Mouse (Mus musculus) telencephalon, adult 2 months (tissue): Measurements from ENCODE around the gene Mfsd14a.
"Not testable (repeated sequence)": the region's sequence is repeated elsewhere in the genome, so short reads cannot be mapped to it uniquely, and the experiment has no call there.

Source experiments
- DNase-seq: peaks from one replicate; pipeline ENCODE4 v3.0.0-alpha.2; 2011; ENCODE audit warnings: low read depth, low spot score

The Mfsd14a gene

GRCm38 (mm10) chr3:116662463-116662863 is at the start of gene Mfsd14a:
TSS of gene Mfsd14a (minus strand) at chr3:116662677.
- DNase-seq = peak; percentile 88

DNA sequence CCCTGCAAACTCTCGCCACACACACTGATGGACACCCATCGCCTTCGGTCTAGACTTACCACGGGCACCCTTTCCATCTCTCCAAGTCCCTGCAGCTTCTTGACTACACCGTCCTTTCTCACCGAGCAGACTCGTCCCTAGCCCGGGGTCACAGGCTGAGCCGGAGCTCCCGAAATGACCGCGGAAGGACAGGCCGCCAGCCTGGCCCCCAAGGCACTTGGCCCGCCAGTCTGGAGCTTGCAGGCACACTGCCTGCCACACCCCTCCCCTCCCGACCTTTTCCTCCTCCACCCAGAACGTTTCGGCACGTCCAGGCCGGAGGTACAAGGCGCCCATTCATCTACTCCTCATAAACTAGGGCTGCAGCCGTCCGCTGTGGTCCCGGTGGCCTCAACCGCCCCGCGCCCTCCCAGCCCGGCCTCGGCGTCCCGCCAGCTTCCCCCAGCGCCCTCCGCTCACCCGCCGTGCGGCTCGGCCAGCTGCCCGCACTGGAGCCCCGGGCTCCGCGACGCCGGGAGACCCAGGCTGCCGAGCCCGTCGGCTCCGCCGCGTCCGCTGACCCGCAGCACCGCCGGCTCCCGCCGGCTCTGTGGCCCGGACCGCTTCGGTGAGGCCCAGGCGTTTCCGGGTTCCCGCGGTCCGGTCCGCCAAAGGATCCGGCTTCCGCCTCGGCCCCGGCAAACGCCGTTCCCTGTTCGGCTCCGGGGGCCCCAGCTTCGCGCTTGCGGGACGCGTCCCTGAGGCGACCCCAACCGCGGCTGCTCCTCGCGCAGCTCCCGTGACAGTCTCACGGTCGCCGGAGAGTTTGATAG is 49.4 kb upstream of the Mfsd14a start:
- DNase-seq = no peak

GRCm38 (mm10) chr3:116710941-116711340 is 48.5 kb upstream of the Mfsd14a start:
- DNase-seq = no peak

DNA sequence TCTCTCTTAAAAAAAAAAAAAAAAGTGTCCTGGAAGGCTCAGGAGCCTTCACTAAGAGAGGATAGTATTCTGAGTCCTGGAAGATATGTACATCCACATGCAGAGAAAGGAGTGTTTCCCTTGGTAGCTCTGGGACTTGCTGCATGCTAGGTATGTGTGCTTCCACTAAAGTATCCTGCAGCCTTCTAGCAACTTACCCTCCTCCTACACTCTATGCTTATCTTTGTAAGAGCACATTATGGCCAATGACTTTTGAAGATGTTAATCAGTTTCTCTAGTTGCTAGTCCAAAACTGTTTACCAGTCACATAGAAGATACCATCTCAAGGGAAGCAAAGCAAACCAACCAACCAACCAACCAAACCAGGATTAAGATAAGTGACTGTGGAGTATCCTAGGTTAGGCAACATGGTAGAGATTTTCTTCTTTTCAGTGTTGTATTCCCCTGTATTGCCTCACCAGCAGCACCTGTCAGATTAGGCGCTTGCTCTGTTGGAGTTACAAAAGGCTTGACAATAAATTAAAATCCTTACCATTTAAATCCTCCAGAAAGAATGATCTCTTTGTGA is 43.2 kb upstream of the Mfsd14a start:
- no peak for DNase-seq

DNA sequence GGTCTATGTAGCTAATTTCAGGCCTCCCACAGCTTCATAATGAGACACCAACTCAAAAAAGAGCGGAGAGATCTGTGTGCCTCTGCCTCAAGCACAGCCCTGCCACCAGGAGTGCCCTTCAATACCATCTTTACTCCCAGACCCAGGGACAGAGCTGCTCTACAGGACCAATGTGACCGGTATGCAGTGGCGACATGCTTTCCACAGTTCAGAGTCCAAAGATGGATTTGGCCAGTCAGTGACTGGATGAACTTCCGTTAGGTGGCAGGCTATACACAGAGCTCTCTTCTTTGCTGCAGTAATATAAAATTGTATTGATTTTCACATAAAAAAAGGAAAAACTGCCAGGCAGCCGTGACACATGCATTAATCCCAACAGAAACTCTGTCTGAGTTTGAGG is 41.4 kb upstream of the Mfsd14a start:
- DNase-seq = no peak

GRCm38 (mm10) chr3:116702647-116703272 is 40.3 kb upstream of the Mfsd14a start:
- DNase-seq = no peak

GRCm38 (mm10) chr3:116701601-116702000 is 39.1 kb upstream of the Mfsd14a start:
- no peak for DNase-seq

DNA sequence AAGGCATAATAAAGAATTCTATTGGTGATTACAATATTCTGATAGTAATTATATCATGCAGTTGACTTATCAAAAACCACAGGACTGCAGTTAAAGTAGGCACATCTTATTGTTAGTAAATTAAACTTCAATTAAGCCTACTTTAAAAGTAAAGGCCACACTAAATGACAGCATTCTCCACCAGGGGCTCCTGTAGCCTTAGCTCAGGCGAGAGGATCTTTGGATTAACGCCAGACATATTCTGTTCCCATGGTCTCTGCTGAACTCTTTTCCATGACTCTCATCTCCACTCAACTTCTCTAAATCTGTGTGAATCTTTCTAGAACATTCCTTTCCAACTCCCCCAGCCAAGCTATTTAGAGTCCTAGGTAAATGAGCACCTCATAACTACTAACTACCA is 36.3 kb upstream of the Mfsd14a start:
- DNase-seq = no peak

DNA sequence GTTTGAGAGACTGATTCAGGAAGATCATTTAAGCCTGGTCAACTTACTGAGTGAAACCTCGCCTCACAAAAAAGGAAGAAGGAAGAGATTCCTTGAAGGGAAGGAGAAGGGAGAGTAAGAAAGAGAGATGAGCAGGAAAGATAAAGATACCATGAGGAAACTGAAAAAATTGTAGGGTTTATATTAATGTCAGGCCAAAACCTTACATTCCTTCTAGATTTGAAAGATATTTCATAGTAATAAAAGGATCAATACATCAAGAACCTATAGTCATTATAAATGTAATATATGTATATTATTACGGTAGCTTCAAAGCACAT is 33.1 kb upstream of the Mfsd14a start:
- DNase-seq = no peak

DNA sequence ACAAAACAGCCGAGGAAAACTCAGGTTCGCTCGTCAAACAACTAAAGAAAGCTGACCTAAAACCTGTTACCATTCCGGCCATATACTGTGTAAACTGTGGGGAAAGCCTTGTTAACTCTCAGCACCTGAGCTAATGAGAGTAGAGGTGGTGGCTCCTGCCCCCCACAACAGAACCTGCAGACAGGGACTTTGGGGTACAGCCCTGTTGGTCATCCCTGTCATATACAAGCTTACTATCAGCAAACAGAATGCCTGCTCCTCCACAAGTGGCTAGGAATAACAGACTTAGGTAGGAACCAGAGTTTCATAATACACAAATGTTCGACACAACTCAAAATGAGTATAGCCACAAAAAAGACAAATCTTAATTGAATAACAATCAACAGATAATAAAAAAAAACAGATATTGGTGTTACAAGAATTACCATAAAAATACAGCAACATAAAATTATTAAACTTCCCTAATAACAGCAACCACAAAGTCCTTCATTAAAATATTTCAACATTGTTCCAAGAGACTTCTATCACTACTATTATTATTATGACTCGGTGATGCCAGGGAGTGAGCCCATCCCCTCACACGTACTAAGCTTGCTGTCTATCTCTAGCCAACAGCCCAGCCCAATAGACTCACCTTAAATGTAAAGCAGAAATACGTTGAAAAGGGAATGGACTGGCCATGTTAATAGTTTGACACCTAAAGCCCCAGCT is 32.6 kb upstream of the Mfsd14a start:
- DNase-seq = no peak

- no peak for DNase-seq
Measured at GRCm38 (mm10) chr3:116694312-116694711, 31.8 kb upstream of the Mfsd14a start.

DNA sequence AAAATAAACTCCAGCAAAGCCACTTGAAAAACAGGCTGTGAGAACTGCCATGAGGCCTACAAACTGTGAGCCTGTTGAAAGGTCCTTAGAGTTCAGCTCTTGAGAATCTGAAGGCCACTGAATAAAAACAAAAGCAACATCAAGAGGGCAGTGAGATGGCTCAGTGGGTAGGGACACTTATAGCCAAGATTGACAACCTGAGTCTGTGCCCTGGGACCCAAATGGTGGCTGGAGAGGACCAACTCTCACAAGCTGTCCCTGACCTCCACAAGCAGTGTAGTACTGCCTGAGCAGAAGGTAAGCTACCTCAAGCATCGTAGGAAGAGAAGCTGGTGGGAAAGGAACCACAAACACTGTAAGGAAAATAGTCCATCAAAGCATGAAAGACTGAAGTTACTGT is 18.7 kb upstream of the Mfsd14a start, which contains the start of gene Gm43191:
Gm43191 (minus strand) TSS at position 101 of the 400 bp plus-strand sequence.
- DNase-seq = no peak

- DNase-seq = not testable (repeated sequence)
Measured at GRCm38 (mm10) chr3:116664281-116664680, 1.8 kb upstream of the Mfsd14a start.

GRCm38 (mm10) chr3:116661870-116662414 is 535 bp downstream of the Mfsd14a start:
- no peak for DNase-seq

DNA sequence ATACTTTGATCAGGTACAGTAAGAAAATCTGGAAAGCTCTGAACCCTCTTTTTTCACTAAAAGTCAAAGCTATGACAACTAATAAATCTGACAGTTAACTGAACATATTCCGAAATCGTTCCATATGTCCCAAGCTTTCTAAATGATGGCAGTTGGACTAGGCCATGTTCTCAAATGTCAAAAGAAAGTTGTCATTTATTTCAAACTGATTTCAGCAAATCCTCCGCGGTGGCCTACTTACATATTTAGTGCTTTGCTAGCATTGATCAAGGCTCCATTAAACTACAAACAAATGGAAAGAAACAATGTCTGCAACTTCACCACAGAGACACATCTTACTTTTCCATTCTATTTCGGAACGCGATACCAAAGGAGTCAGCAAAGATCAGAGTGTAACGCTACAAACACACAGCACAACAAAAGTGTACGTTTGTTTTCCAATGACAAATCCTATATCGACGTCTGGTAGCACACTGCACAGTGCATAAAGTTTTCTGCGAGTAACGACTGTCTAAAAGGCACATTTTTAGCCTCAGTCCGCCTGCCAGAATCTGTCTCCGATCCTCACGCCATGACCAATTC is 1.1 kb downstream of the Mfsd14a start:
- no peak for DNase-seq

GRCm38 (mm10) chr3:116659856-116660430 is 2.5 kb downstream of the Mfsd14a start:
- DNase-seq = no peak

GRCm38 (mm10) chr3:116658928-116659565 is 3.4 kb downstream of the Mfsd14a start:
- no peak for DNase-seq

DNA sequence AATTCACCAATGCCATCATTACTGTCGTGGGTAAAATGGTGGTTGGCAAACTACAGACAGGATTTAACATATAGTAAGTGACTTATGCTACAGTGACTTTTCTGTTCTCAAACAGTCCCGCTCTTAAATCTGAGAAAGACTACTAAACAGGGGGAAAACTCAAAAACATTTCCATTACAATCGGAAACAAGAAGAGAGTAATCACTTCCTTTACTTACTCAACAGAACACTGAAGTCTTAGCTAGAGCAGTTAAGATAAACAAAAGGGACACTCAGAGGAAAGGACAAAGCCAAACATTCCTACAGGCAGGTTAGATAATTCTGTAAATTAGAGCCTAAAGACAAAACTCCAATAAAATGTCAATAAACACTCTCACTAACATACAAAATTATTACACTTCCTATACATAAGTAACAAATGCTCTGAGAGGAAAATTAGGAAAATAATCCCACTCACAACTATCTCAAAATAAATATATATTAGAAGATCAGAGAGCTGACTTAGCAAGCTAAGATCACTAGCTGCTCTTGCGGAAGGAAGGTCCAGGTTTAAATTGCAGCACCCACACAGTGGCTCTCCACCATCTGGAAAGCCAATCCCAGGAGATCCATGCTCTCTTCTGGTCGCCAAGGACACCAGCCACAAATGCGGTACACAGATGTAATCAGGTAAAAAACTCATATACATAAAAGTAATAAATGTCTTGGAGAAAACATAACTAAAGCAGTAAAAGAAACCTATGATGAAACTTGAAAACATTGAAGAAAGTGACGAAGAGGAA is 6.1 kb downstream of the Mfsd14a start:
- DNase-seq = no peak

DNA sequence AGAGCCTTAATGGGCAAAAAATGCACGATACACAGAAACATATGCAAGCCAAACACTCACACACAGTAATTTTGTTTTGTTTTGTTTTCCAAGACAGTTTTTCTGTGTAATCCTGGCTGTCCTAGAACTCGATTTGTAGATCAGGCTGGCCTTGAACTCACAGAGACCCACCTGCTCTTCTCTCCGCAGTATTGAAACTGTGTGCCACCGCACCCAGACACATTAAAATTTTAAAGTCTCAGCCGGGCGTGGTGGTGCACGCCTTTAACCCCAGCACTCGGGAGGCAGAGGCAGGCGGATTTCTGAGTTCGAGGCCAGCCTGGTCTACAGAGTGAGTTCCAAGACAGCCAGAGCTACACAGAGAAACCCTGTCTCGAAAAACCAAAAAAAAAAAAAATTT is 8.4 kb downstream of the Mfsd14a start:
- DNase-seq = not testable (repeated sequence)
